Comparison of ENCODE assay signal across 12 mouse cellular contexts in genomic region chr6:43078750-43079149, GRCm38 (mm10). TPM values are rescaled to one million over a fixed set of nuclear protein-coding genes. Genes with fewer than 3 reads are reported as not detected.
DNase-seq lines count a peak whose midpoint lies in the region; ATAC-seq and TF ChIP-seq lines count a peak whose summit lies in the region.
"Had no signal": no experiment of that assay in that cellular context is flagged by ENCODE, and none has a peak within 500 bp of the region (broad histone marks: within the 10 kb centered on the region; RNA-seq: fewer than 3 reads in every experiment).

No protein-coding gene starts in this region.

- no peaks in the 10 kb centered on the region for H3K4me1 ChIP-seq in heart, postnatal 0 days (ENCODE audit: control insufficient read depth, insufficient read depth)
- H3K4me1 ChIP-seq in lung, embryonic 14.5 days (ENCODE audit: insufficient read depth), result no peaks in the 10 kb centered on the region
- H3K4me1 ChIP-seq: embryonic facial prominence, embryonic 13.5 days; limb, embryonic 10.5 days; stomach, embryonic 15.5 days had no signal

- no peak overlapping the region for H3K4me2 ChIP-seq in heart, postnatal 0 days (ENCODE audit: low read depth, low read length)
- no peak overlapping the region for H3K4me2 ChIP-seq in lung, embryonic 14.5 days
- H3K4me2 ChIP-seq: embryonic facial prominence, embryonic 13.5 days; stomach, embryonic 15.5 days had no signal

- H3K9ac ChIP-seq in heart, postnatal 0 days (replicated peaks; ENCODE audit: low read depth, low read length), result no peak overlapping the region
- no peak overlapping the region for H3K9ac ChIP-seq in lung, embryonic 14.5 days
- H3K9ac ChIP-seq: embryonic facial prominence, embryonic 13.5 days; stomach, embryonic 15.5 days had no signal

- in situ Hi-C loops in Patski (cut with MboI; ENCODE audit: low pct_unique_long_range_greater_than_20kb), result loop anchor here (10.0 kb wide), 1 partner anchor 216 kb away; no protein-coding TSS in a partner anchor

- H3K4me3 ChIP-seq in heart, postnatal 0 days (ENCODE audit: low read depth, low read length), result no peak overlapping the region
- H3K4me3 ChIP-seq in lung, embryonic 14.5 days (ENCODE audit: low read depth, low read length), result no peak overlapping the region
- H3K4me3 ChIP-seq: embryonic facial prominence, embryonic 13.5 days; limb, embryonic 10.5 days; stomach, embryonic 15.5 days had no signal

- H3K27ac ChIP-seq in heart, postnatal 0 days (ENCODE audit: low read depth), result no peak overlapping the region
- H3K27ac ChIP-seq in lung, embryonic 14.5 days (ENCODE audit: low read depth), result no peak overlapping the region
- H3K27ac ChIP-seq: embryonic facial prominence, embryonic 13.5 days; limb, embryonic 10.5 days; stomach, embryonic 15.5 days had no signal

- WGBS in heart, postnatal 0 days, result 5% methylated on average over 2 of the region's 2 CpGs
- WGBS in lung, embryonic 14.5 days, result 6% methylated on average over 2 of the region's 2 CpGs

- no peaks in the 10 kb centered on the region for H3K27me3 ChIP-seq in heart, postnatal 0 days (ENCODE audit: control insufficient read depth, insufficient read depth, low read length)
- H3K27me3 ChIP-seq in lung, embryonic 14.5 days (ENCODE audit: insufficient read depth, low read length), result no peaks in the 10 kb centered on the region
- H3K27me3 ChIP-seq in Patski, result no peaks in the 10 kb centered on the region
- H3K27me3 ChIP-seq: embryonic facial prominence, embryonic 13.5 days; stomach, embryonic 15.5 days had no signal

- CTCF ChIA-PET in Patski (lab: Charles Lee), result interaction anchor here (0.7 to 2.0 kb wide), 4 partner anchors 10 to 208 kb away, joined by 3 to 7 read pairs (median 4); no protein-coding TSS in a partner anchor

- no peaks in the 10 kb centered on the region for H3K36me3 ChIP-seq in heart, postnatal 0 days (replicated peaks; ENCODE audit: control insufficient read depth, insufficient read depth, low read length)
- no peaks in the 10 kb centered on the region for H3K36me3 ChIP-seq in lung, embryonic 14.5 days (ENCODE audit: insufficient read depth)
- H3K36me3 ChIP-seq: embryonic facial prominence, embryonic 13.5 days; limb, embryonic 10.5 days; stomach, embryonic 15.5 days had no signal

- no peak for ATAC-seq in heart, postnatal 0 days (ENCODE audit: insufficient read depth, low read depth)
- no peak for ATAC-seq in lung, embryonic 14.5 days (ENCODE audit: insufficient read depth)
- ATAC-seq in Patski, result no peak

- POLR2A ChIA-PET in Patski (lab: Charles Lee), result no interaction called here

- no peak for TF ChIP-seq EP300 in heart, postnatal 0 days (IDR thresholded peaks at IDR 0.05; ENCODE audit: low read depth)

- peak; percentile 49 for TF ChIP-seq CTCF in heart, postnatal 0 days (IDR thresholded peaks at IDR 0.05; ENCODE audit: low read depth)
- TF ChIP-seq CTCF in lung, embryonic 14.5 days (IDR thresholded peaks at IDR 0.05; ENCODE audit: low read depth), result peak; percentile 58
- peak; percentile 60 for TF ChIP-seq CTCF in Patski (IDR thresholded peaks at IDR 0.05)

- H3K9me3 ChIP-seq in heart, postnatal 0 days (replicated peaks; ENCODE audit: control insufficient read depth, low read length), result no peaks in the 10 kb centered on the region
- H3K9me3 ChIP-seq in lung, embryonic 14.5 days (ENCODE audit: low read depth, low read length), result no peaks in the 10 kb centered on the region
- H3K9me3 ChIP-seq: embryonic facial prominence, embryonic 13.5 days; limb, embryonic 10.5 days; stomach, embryonic 15.5 days had no signal

- peak; percentile 22 for DNase-seq in heart, postnatal 0 days (ENCODE audit: low spot score)
- DNase-seq in heart, adult 8-10 months (ENCODE audit: low spot score), result no peak
- peak; percentile 78 for DNase-seq in lung, embryonic 14.5 days
- DNase-seq in lung, postnatal 4 days, result no peak
- DNase-seq in Patski (ENCODE audit: low read depth, low spot score), result no peak
- DNase-seq in induced T-regulatory cell, adult 2 months (ENCODE audit: low read depth), result peak; percentile 0
- no peak for DNase-seq in spleen, postnatal 10 days (ENCODE audit: low spot score in 2 of 2)
- DNase-seq in gastrocnemius, postnatal 10 days, result no peak

RNA-seq across cellular contexts. Expression of gene Olfr441, which starts 27.4 kb away (rescaled TPM):
- total RNA-seq in heart, postnatal 0 days (2014; rRNA removed; ENCODE audit: low replicate concordance), result not detected in 2 replicates
- polyA plus RNA-seq in heart, postnatal 0 days (2015; fragmentation: Nextera tagmentation; extraction: Ambion mirVana), result not detected in 2 replicates
- total RNA-seq in heart, adult 8-10 months (2022), result not detected
- not detected in 2 replicates for polyA plus RNA-seq in lung, embryonic 14.5 days (2014; fragmentation: Nextera tagmentation; extraction: Ambion mirVana)
- not detected for polyA plus RNA-seq in Patski (2021)
- not detected for total RNA-seq in gastrocnemius, postnatal 10 days (2021)
- polyA plus RNA-seq: embryonic facial prominence, embryonic 13.5 days; heart, embryonic 14.5 days; limb, embryonic 10.5 days; stomach, embryonic 15.5 days had no signal

Comparison
In these comparisons a context has a peak if more than half of its experiments do, and no peak if none do; other contexts are left out.
1. DNase-seq: peak in heart, postnatal 0 days (single experiment), lung, embryonic 14.5 days (single experiment) and induced T-regulatory cell, adult 2 months (single experiment); none in heart, adult 8-10 months (single experiment), lung, postnatal 4 days (0 of 2), Patski (single experiment), spleen, postnatal 10 days (0 of 2) and gastrocnemius, postnatal 10 days (single experiment).
2. Peak in every context shown above with its lines, with median percentiles within 50 percentile points of each other: CTCF ChIP-seq.